Mouse (Mus musculus): ENCODE measurements around the gene Noxo1.

DNA sequence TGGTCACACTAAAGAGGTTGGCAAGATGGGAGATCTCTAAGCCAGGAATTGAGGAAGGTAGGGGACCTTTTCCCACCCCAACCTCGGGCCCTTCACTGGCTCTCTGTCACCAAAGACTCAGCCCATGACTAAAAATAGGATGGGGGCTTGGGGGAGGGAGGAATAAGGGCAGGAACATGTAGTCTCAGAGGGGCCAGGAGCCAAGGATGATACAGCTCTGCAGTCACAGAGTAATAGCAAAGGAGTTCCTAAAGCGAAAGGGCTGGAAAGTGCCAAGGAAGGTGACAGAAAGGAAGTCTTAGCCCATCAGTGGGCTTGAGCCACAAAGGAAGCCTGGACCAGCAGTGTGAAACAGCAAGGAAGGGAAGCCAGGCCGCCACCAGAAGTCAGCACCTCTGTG is 44.2 kb upstream of the Noxo1 start:
- no peak for TF ChIP-seq KAT2A (conservative IDR thresholded peaks at IDR 0.05; ENCODE audit: low read depth, low read length)
- TF ChIP-seq POLR2A (IDR thresholded peaks at IDR 0.05; ENCODE audit: control insufficient read depth in 1 of 2, insufficient read depth in 1 of 2, low read depth in 1 of 2, low read length in 2 of 2, poor library complexity in 1 of 2), result no peak
- TF ChIP-seq CTCF (IDR thresholded peaks at IDR 0.05 in 2 of 3, conservative IDR thresholded peaks at IDR 0.05 in 1 of 3; ENCODE audit: control insufficient read depth in 1 of 3, insufficient read depth in 1 of 3, low read depth in 2 of 3, low read length in 3 of 3, poor library complexity in 1 of 3, severe bottlenecking in 1 of 3), result no peak
- TF ChIP-seq USF1 (IDR thresholded peaks at IDR 0.05; ENCODE audit: low read depth, low read length), result no peak
- TF ChIP-seq EP300 (IDR thresholded peaks at IDR 0.05; ENCODE audit: low read depth in 1 of 2, low read length in 2 of 2), result no peak
- no peak for TF ChIP-seq ELF1 (IDR thresholded peaks at IDR 0.05; ENCODE audit: low read depth, low read length)
- TF ChIP-seq POLR2AphosphoS5 (IDR thresholded peaks at IDR 0.05; ENCODE audit: borderline replicate concordance, low read depth, low read length), result no peak
- TF ChIP-seq HCFC1 (IDR thresholded peaks at IDR 0.05; ENCODE audit: low read depth, low read length), result no peak

All from MEL (cell line).